Mouse (Mus musculus) adrenal gland, adult 18-20 months (tissue): ENCODE data around the gene Prss8. TPM values are rescaled to one million over a fixed set of nuclear protein-coding genes. Genes with fewer than 3 reads are reported as not detected.
A peak's percentile ranks its signal among the peaks of the same experiment; 100 is the strongest.
"Not testable (repeated sequence)": the region's sequence is repeated elsewhere in the genome, so short reads cannot be mapped to it uniquely, and the experiment has no call there.

Source experiments
- DNase-seq, 2 experiments: peaks; one replicate each; pipeline ENCODE4 v3.0.0; 2021 to 2022; ENCODE audit warnings: low spot score in 2 of 2
- long read RNA-seq, 2 experiments: library from polyadenylated mRNA; stranded (forward); transcript quantifications; one replicate each; pipeline ENCODE4 v2.0.0; 2021
- total RNA-seq, 2 experiments: library from RNA; stranded (reverse); gene quantifications; 1 replicate in 1 of 2; 2 replicates in 1 of 2; pipeline ENCODE4 v1.2.3; 2021

Prss8 gene
- total RNA-seq, result under 1 TPM in 1 of 2 experiments, not detected in 1; 0.23 TPM
- long read RNA-seq, experiment 1, result 0 reads
- long read RNA-seq, experiment 2, result 0 reads

- no peak for DNase-seq
Observed at GRCm38 (mm10) chr7:127929923-127930322, at the start of gene Prss8. Gene Prss8, minus strand, starts transcription at chr7:127930104.

GRCm38 (mm10) chr7:127978856-127979255 lies 49.0 kb upstream of the Prss8 start:
- DNase-seq, result no peak

- no peak for DNase-seq
Observed at GRCm38 (mm10) chr7:127974413-127974930, 44.6 kb upstream of the Prss8 start.

GRCm38 (mm10) chr7:127967922-127968828 lies 38.3 kb upstream of the Prss8 start:
- DNase-seq, result peak; percentile 63 to 79

- DNase-seq, result peak; percentile 98
Observed at GRCm38 (mm10) chr7:127967004-127967921, 37.4 kb upstream of the Prss8 start, which contains the start of gene Fus. Gene Fus, plus strand, starts transcription at chr7:127967457.

GRCm38 (mm10) chr7:127966371-127966918 lies 36.5 kb upstream of the Prss8 start:
- DNase-seq, result no peak

- DNase-seq, result no peak
Observed at GRCm38 (mm10) chr7:127959364-127959763, 29.5 kb upstream of the Prss8 start.

- DNase-seq, result no peak
Observed at GRCm38 (mm10) chr7:127952864-127953581, 23.1 kb upstream of the Prss8 start.

GRCm38 (mm10) chr7:127946470-127947023 lies 16.6 kb upstream of the Prss8 start, which contains the start of gene Prss36:
Gene Prss36, minus strand, starts transcription at chr7:127946725.
- no peak for DNase-seq

- DNase-seq, result no peak
Observed at GRCm38 (mm10) chr7:127944614-127945013, 14.7 kb upstream of the Prss8 start.

- not testable (repeated sequence) for DNase-seq
Observed at GRCm38 (mm10) chr7:127942097-127942496, 12.2 kb upstream of the Prss8 start.

GRCm38 (mm10) chr7:127936216-127936884 lies 6.4 kb upstream of the Prss8 start:
- no peak for DNase-seq

- no peak for DNase-seq
Observed at GRCm38 (mm10) chr7:127935748-127936159, 5.8 kb upstream of the Prss8 start.

GRCm38 (mm10) chr7:127935028-127935722 lies 5.3 kb upstream of the Prss8 start:
- DNase-seq, result peak; percentile 95

GRCm38 (mm10) chr7:127934075-127934474 lies 4.2 kb upstream of the Prss8 start:
- DNase-seq, result no peak

- DNase-seq, result no peak
Observed at GRCm38 (mm10) chr7:127932273-127933031, 2.5 kb upstream of the Prss8 start.

GRCm38 (mm10) chr7:127931351-127932135 lies 1.6 kb upstream of the Prss8 start:
- peak in 1 of 2 experiments; percentile 32 for DNase-seq
